Mouse (Mus musculus) ES-E14 (cell line): ENCODE data around the gene Tprkb.

Experiments
- CHD2 ChIP-seq: IDR thresholded peaks from 2 replicates; pipeline ENCODE4 v1.6.1; 2014; ENCODE audit warnings: mild to moderate bottlenecking, low read depth, low read length, inconsistent platforms
- HCFC1 ChIP-seq: IDR thresholded peaks from 2 replicates; pipeline ENCODE4 v1.6.1; 2012; ENCODE audit warnings: low read length, inconsistent platforms, borderline replicate concordance; ENCODE audit not compliant: insufficient read depth
- MAFK ChIP-seq: IDR thresholded peaks from 2 replicates; pipeline ENCODE4 v1.6.1; 2014; ENCODE audit warnings: mild to moderate bottlenecking, low read depth, low read length, inconsistent platforms; ENCODE audit not compliant: insufficient read depth

- no peak for TF ChIP-seq CHD2
- TF ChIP-seq MAFK: no peak
- no peak for TF ChIP-seq HCFC1
These were observed 27.0 kb downstream of the Tprkb start for GRCm38 (mm10) chr6:85938701-85939100.
